Mouse (Mus musculus) cerebellum, postnatal 4 days (tissue): ENCODE results near the gene Mecr.
"Not testable (repeated sequence)": the region's sequence is repeated elsewhere in the genome, so short reads cannot be mapped to it uniquely, and the experiment has no call there.

Experiments used
- DNase-seq, 2 experiments: peaks; one replicate each; pipeline ENCODE4 v3.0.0; 2022; ENCODE audit warnings: low spot score in 2 of 2, mixed read lengths in 1 of 2

Mecr gene

GRCm38 (mm10) chr4:131843290-131843743 lies at the start of gene Mecr:
Mecr (plus strand) TSS chr4:131843470.
- peak; percentile 97 for DNase-seq

- DNase-seq, result peak in 1 of 2 experiments; percentile 35
Measured at GRCm38 (mm10) chr4:131796312-131797080, 46.8 kb upstream of the Mecr start.

- peak in 1 of 2 experiments; percentile 66 for DNase-seq
Measured at GRCm38 (mm10) chr4:131797483-131797882, 45.8 kb upstream of the Mecr start.

- DNase-seq, result no peak
Measured at GRCm38 (mm10) chr4:131797920-131798319, 45.4 kb upstream of the Mecr start.

- DNase-seq, result no peak
Measured at GRCm38 (mm10) chr4:131798968-131799367, 44.3 kb upstream of the Mecr start.

- DNase-seq, result no peak
Measured at GRCm38 (mm10) chr4:131803846-131804245, 39.4 kb upstream of the Mecr start.

GRCm38 (mm10) chr4:131804732-131805131 lies 38.5 kb upstream of the Mecr start:
- DNase-seq, result not testable (repeated sequence)

GRCm38 (mm10) chr4:131805255-131805654 lies 38.0 kb upstream of the Mecr start:
- DNase-seq, result no peak

- DNase-seq, result no peak
Measured at GRCm38 (mm10) chr4:131812458-131812857, 30.8 kb upstream of the Mecr start.

GRCm38 (mm10) chr4:131813798-131814197 lies 29.5 kb upstream of the Mecr start:
- no peak for DNase-seq

- peak in 1 of 2 experiments; percentile 34 for DNase-seq
Measured at GRCm38 (mm10) chr4:131814869-131815268, 28.4 kb upstream of the Mecr start.

- DNase-seq, result no peak
Measured at GRCm38 (mm10) chr4:131815774-131816173, 27.5 kb upstream of the Mecr start.

- DNase-seq, result no peak
Measured at GRCm38 (mm10) chr4:131818926-131819325, 24.3 kb upstream of the Mecr start.

GRCm38 (mm10) chr4:131821161-131821731 lies 22.0 kb upstream of the Mecr start:
- no peak for DNase-seq

GRCm38 (mm10) chr4:131822583-131822982 lies 20.7 kb upstream of the Mecr start:
- DNase-seq, result no peak

- DNase-seq, result no peak
Measured at GRCm38 (mm10) chr4:131824939-131825338, 18.3 kb upstream of the Mecr start.

- DNase-seq, result no peak
Measured at GRCm38 (mm10) chr4:131825830-131826229, 17.4 kb upstream of the Mecr start.

- DNase-seq, result no peak
Measured at GRCm38 (mm10) chr4:131826905-131827304, 16.4 kb upstream of the Mecr start.

- DNase-seq, result no peak
Measured at GRCm38 (mm10) chr4:131829123-131829522, 14.1 kb upstream of the Mecr start.

- no peak for DNase-seq
Measured at GRCm38 (mm10) chr4:131831546-131832045, 11.7 kb upstream of the Mecr start.

GRCm38 (mm10) chr4:131832759-131833407 lies 10.4 kb upstream of the Mecr start:
- DNase-seq, result no peak

GRCm38 (mm10) chr4:131833971-131834609 lies 9.2 kb upstream of the Mecr start:
- peak in 1 of 2 experiments; percentile 56 for DNase-seq
